Mouse (Mus musculus) stomach, postnatal 0 days (tissue): ENCODE measurements around the gene Adam22.

Experiments
- CTCF ChIP-seq: IDR thresholded peaks from 2 replicates; pipeline ENCODE4 v1.5.1; 2016; ENCODE audit warnings: antibody characterized with exemption, low read depth, mild to moderate bottlenecking, moderate library complexity
- EP300 ChIP-seq: optimal IDR thresholded peaks from 2 replicates; pipeline ENCODE3; 2016; ENCODE audit warnings: antibody characterized with exemption

DNA sequence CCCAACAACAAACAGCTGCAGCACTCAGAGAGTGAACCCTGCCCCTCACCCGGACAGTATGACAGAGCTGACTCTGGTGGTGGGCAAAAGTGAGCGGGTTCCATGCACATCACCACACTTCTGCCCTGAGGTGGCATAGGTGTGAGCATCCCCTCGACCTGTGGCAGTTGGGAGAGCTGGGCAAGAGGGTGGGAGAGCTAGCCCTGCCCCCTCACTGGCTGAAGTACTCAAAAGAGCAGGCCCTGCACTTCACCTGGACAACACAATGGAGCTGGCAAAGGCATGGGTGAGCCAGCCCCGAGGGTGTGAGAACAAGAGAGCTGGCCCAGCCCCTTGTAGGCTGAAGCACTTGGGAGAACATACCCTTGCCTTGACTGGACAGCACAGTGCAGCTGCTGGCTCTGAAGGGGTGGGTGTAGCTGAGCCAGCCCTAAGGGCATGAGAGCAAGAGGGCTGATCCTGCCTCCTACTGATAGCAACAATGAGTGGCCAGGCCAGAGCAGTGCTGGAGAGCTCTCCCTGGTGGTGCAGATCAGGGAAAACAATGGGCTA lies 124.8 kb downstream of the Adam22 start:
- TF ChIP-seq CTCF, result no peak; the same call in 1 of the 2 replicates
- TF ChIP-seq EP300, result no peak
